Mouse (Mus musculus): ENCODE data around the gene Slc35f6. TPM values are rescaled to one million over a fixed set of nuclear protein-coding genes. Genes with fewer than 3 reads are reported as not detected.

The Slc35f6 gene
- total and polyA plus RNA-seq, 2 experiments from 2014 or later: 25.1 to 65.3 TPM

DNA sequence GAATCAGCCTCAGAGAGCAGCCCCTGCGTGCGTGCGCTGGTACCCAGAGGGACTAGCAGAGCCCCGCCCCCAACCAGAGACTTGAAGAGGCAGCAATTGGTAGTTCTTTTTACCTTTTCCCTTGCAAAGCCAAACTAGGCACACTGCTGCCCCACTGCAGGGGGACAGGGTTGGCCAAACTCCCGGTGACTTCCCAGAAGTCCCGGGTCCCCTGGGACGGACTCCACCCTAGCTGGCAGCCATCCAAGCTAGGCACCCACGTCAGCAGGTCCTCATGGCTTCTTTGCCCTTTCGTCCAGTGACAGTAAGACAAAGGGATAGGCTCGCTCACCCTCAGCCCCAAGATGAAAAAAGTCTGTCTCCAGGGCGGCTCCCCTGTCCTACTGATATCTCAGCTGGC, 29.9 kb upstream of the Slc35f6 start:
- no peak for TF ChIP-seq CTCF (IDR thresholded peaks at IDR 0.05)
- Histone ChIP-seq H3K27ac (ENCODE audit: low read depth, low read length) (no peak overlapping the region), H3K36me3 (ENCODE audit: insufficient read depth, low read length) (no peaks in the 10 kb centered on the region), H3K4me1 (ENCODE audit: insufficient read depth, low read length) (peaks cover 8% of the 10 kb centered on the region; the same call in 1 of the 2 replicates), H3K9me3 (ENCODE audit: low read length) (no peaks in the 10 kb centered on the region), H3K4me3 (ENCODE audit: low read depth, low read length) (no peak overlapping the region), H3K9ac (replicated peaks; ENCODE audit: low read length, poor library complexity, severe bottlenecking) (no peak overlapping the region), H3K27me3 (ENCODE audit: insufficient read depth, low read length) (peaks cover 8% of the 10 kb centered on the region), H3K4me2 (ENCODE audit: low read depth, low read length, poor library complexity, severe bottlenecking) (no peak overlapping the region)
- ATAC-seq (ENCODE audit: low FRiP score) (no peak), DNase-seq (ENCODE audit: low spot score) (no peak)
- 28% methylated on average over 11 of the region's 11 CpGs for WGBS

- Histone ChIP-seq H3K27ac (ENCODE audit: low read depth, low read length) (no peak overlapping the region), H3K36me3 (ENCODE audit: insufficient read depth, low read length) (no peaks in the 10 kb centered on the region), H3K4me1 (ENCODE audit: insufficient read depth, low read length) (peaks cover 9% of the 10 kb centered on the region; the same call in 1 of the 2 replicates), H3K4me3 (ENCODE audit: low read depth, low read length) (no peak overlapping the region), H3K9ac (replicated peaks; ENCODE audit: low read length, poor library complexity, severe bottlenecking) (no peak overlapping the region), H3K4me2 (ENCODE audit: low read depth, low read length, poor library complexity, severe bottlenecking) (no peak overlapping the region), H3K9me3 (ENCODE audit: low read length) (no peaks in the 10 kb centered on the region), H3K27me3 (ENCODE audit: insufficient read depth, low read length) (peaks cover 8% of the 10 kb centered on the region)
- DNase-seq (ENCODE audit: low spot score): no peak
- no peak for TF ChIP-seq CTCF (IDR thresholded peaks at IDR 0.05)
- ATAC-seq (ENCODE audit: low FRiP score): no peak
- 83% methylated on average over 8 of the region's 8 CpGs for WGBS
These were observed 29.2 kb upstream of the Slc35f6 start for GRCm38 (mm10) chr5:30618376-30619003.

DNA sequence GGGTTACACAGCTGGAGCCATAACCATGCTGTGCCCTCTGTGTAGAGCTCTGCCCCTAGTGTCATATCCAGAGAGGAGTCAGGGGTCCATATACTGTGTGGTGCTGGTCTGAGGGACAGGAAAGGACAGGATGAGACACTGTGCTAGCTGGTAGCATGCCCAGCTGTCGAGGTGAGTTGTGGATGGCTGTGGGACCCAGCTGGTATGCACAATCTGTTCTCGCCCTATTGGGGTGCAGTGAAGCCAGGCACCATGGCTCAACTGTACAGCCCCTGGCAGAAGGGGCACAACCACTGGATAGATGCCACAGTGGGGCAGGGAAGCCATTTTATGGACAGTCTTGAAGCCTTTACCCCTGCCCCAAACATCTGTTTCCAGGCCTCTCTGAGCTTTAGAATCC, 28.5 kb upstream of the Slc35f6 start:
- ATAC-seq (ENCODE audit: low FRiP score): no peak
- TF ChIP-seq CTCF (IDR thresholded peaks at IDR 0.05): no peak
- Histone ChIP-seq H3K9me3 (ENCODE audit: low read length) (no peaks in the 10 kb centered on the region), H3K4me1 (ENCODE audit: insufficient read depth, low read length) (peaks cover 9% of the 10 kb centered on the region; the same call in 1 of the 2 replicates), H3K27ac (ENCODE audit: low read depth, low read length) (no peak overlapping the region), H3K27me3 (ENCODE audit: insufficient read depth, low read length) (peaks cover 8% of the 10 kb centered on the region), H3K4me2 (ENCODE audit: low read depth, low read length, poor library complexity, severe bottlenecking) (no peak overlapping the region), H3K9ac (replicated peaks; ENCODE audit: low read length, poor library complexity, severe bottlenecking) (no peak overlapping the region), H3K4me3 (ENCODE audit: low read depth, low read length) (no peak overlapping the region), H3K36me3 (ENCODE audit: insufficient read depth, low read length) (no peaks in the 10 kb centered on the region)
- 87% methylated on average over 2 of the region's 2 CpGs for WGBS
- DNase-seq (ENCODE audit: low spot score): no peak

GRCm38 (mm10) chr5:30620567-30620966, 27.2 kb upstream of the Slc35f6 start:
- 99% methylated on average over 20 of the region's 20 CpGs for WGBS
- no peak for TF ChIP-seq CTCF (IDR thresholded peaks at IDR 0.05)

GRCm38 (mm10) chr5:30621211-30621790, 26.4 kb upstream of the Slc35f6 start:
- Histone ChIP-seq H3K36me3 (ENCODE audit: insufficient read depth, low read length) (no peaks in the 10 kb centered on the region), H3K4me3 (ENCODE audit: low read depth, low read length) (no peak overlapping the region), H3K4me1 (ENCODE audit: insufficient read depth, low read length) (peaks cover 9% of the 10 kb centered on the region; the same call in 1 of the 2 replicates), H3K27ac (ENCODE audit: low read depth, low read length) (no peak overlapping the region), H3K9ac (replicated peaks; ENCODE audit: low read length, poor library complexity, severe bottlenecking) (no peak overlapping the region), H3K27me3 (ENCODE audit: insufficient read depth, low read length) (peaks cover 8% of the 10 kb centered on the region), H3K4me2 (ENCODE audit: low read depth, low read length, poor library complexity, severe bottlenecking) (no peak overlapping the region), H3K9me3 (ENCODE audit: low read length) (no peaks in the 10 kb centered on the region)
- no peak for TF ChIP-seq CTCF (IDR thresholded peaks at IDR 0.05)
- ATAC-seq (ENCODE audit: low FRiP score) (no peak), DNase-seq (ENCODE audit: low spot score) (no peak)
- WGBS: 94% methylated on average over 9 of the region's 9 CpGs

More at GRCm38 (mm10) chr5:30620567-30620966, 27.2 kb upstream of the Slc35f6 start:
- H3K27ac ChIP-seq (ENCODE audit: low read depth, low read length): no peak overlapping the region
- ATAC-seq (ENCODE audit: low FRiP score): no peak
- no peak overlapping the region for H3K4me3 ChIP-seq (ENCODE audit: low read depth, low read length)
- no peaks in the 10 kb centered on the region for H3K9me3 ChIP-seq (ENCODE audit: low read length)
- no peak for DNase-seq (ENCODE audit: low spot score)
- peaks cover 8% of the 10 kb centered on the region for H3K27me3 ChIP-seq (ENCODE audit: insufficient read depth, low read length)
- H3K4me2 ChIP-seq (ENCODE audit: low read depth, low read length, poor library complexity, severe bottlenecking): no peak overlapping the region
- peaks cover 9% of the 10 kb centered on the region; the same call in 1 of the 2 replicates for H3K4me1 ChIP-seq (ENCODE audit: insufficient read depth, low read length)
- H3K9ac ChIP-seq (replicated peaks; ENCODE audit: low read length, poor library complexity, severe bottlenecking): no peak overlapping the region
- H3K36me3 ChIP-seq (ENCODE audit: insufficient read depth, low read length): no peaks in the 10 kb centered on the region

DNA sequence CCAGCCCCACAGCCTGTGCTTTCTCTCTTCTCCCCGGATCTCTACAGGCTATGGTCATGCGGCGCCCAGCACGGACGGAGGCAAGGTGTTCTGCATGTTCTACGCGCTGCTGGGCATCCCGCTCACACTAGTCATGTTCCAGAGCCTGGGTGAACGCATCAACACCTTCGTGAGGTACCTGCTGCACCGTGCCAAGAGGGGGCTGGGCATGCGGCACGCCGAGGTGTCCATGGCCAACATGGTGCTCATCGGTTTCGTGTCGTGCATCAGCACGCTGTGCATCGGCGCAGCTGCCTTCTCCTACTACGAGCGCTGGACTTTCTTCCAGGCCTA, 25.9 kb upstream of the Slc35f6 start:
- H3K9me3 ChIP-seq (ENCODE audit: low read length): no peaks in the 10 kb centered on the region
- TF ChIP-seq CTCF (IDR thresholded peaks at IDR 0.05): no peak
- 0 out of 2 replicates have a peak overlapping the region, but pooled peaks have one; percentile 42 for H3K9ac ChIP-seq (replicated peaks; ENCODE audit: low read length, poor library complexity, severe bottlenecking)
- H3K36me3 ChIP-seq (ENCODE audit: insufficient read depth, low read length): no peaks in the 10 kb centered on the region
- DNase-seq (ENCODE audit: low spot score) (no peak), ATAC-seq (ENCODE audit: low FRiP score) (0 out of 2 replicates have a peak, but pooled peaks have one; percentile 3)
- H3K27me3 ChIP-seq (ENCODE audit: insufficient read depth, low read length): peaks cover 8% of the 10 kb centered on the region
- H3K27ac ChIP-seq (ENCODE audit: low read depth, low read length): no peak overlapping the region
- no peak overlapping the region for H3K4me3 ChIP-seq (ENCODE audit: low read depth, low read length)
- 53% methylated on average over 21 of the region's 22 CpGs for WGBS
- H3K4me2 ChIP-seq (ENCODE audit: low read depth, low read length, poor library complexity, severe bottlenecking): peak overlapping the region; percentile 47
- peaks cover 9% of the 10 kb centered on the region; the same call in 1 of the 2 replicates for H3K4me1 ChIP-seq (ENCODE audit: insufficient read depth, low read length)
